Mouse (Mus musculus): ENCODE measurements around the gene Tmx4.

Gene Tmx4

DNA sequence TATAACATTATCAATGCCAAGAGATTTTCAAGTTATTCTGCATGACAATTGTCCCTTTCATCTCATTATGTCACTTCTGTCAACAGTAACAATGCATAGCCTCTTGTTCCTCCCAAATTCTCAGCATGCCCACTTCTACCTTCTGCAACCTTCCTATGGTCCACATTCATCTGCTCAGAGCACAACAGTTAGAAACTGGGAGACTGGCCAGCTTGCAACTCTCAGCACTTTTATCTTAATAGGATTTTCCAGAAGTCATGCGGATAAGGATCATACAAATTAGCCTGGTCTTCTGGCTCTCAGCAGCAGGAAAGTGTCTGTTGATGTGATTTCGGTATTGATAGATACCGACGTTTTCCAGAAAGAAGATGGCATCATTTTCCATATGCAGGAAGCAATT lies 58.7 kb downstream of the Tmx4 start:
- ATAC-seq (ENCODE audit: insufficient number of reproducible peaks, low FRiP score, low TSS enrichment) = no peak

DNA sequence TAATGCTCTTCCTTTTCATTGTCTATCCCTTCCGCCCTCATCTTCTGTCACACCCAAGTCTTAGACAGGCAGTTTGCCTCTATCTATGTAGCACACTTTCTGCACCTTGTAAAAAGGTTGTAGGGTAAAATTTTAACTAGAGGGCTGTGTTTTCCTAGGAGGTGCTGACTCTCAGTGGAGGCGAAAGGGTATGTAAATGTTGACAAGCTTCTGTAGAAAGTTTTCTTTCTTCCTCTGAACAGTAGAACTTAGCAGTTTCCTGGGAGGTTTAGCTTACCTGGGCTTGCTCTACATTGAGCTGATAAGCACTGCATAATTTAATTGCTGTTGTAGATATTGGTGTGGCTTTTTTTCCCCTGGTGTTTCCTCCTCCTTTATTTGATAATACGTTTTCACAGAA lies 84.5 kb downstream of the Tmx4 start:
- no peak for ATAC-seq (ENCODE audit: insufficient number of reproducible peaks, low FRiP score, low TSS enrichment)

- ATAC-seq (ENCODE audit: insufficient number of reproducible peaks, low FRiP score, low TSS enrichment) = no peak
Measured at GRCm38 (mm10) chr2:134554221-134554727, 89.7 kb downstream of the Tmx4 start, which contains the start of gene Hao1. Gene Hao1, minus strand, starts transcription at chr2:134554368.

DNA sequence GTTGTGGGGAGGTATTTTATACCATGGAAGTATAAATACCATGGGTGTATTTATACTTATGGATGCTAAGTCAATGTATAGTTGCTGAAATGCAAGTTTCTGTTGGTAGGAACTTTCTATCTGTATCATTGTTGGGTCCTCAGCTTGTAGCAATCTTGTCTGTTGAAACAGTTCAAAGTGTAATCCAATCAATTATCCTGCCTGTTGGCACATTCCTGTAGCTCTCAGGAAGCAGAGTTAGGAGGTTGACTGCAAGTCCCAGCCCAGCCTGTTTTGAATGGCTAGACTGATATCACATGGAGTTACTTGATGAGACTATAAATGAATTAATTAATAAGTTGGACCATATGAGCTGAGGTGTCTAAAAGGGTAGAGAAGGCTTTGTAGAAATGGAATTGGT lies 91.6 kb downstream of the Tmx4 start:
- no peak for ATAC-seq (ENCODE audit: insufficient number of reproducible peaks, low FRiP score, low TSS enrichment)

GRCm38 (mm10) chr2:134549770-134550169 lies 94.2 kb downstream of the Tmx4 start:
- ATAC-seq (ENCODE audit: insufficient number of reproducible peaks, low FRiP score, low TSS enrichment) = no peak

- no peak for ATAC-seq (ENCODE audit: insufficient number of reproducible peaks, low FRiP score, low TSS enrichment)
Measured at GRCm38 (mm10) chr2:134545116-134545515, 98.8 kb downstream of the Tmx4 start.

- ATAC-seq (ENCODE audit: insufficient number of reproducible peaks, low FRiP score, low TSS enrichment) = no peak
Measured at GRCm38 (mm10) chr2:134544321-134545065, 99.5 kb downstream of the Tmx4 start.

Data from cerebellum, adult (tissue).